Mouse (Mus musculus) ovary, postnatal 36 days (tissue): ENCODE results near the gene Usp45.
A peak's percentile ranks its signal among the peaks of the same experiment; 100 is the strongest.
"Not testable (repeated sequence)": the region's sequence is repeated elsewhere in the genome, so short reads cannot be mapped to it uniquely, and the experiment has no call there.

Experiments used
- DNase-seq: peaks from one replicate; pipeline ENCODE4 v3.0.0; 2022; ENCODE audit warnings: low spot score, mixed read lengths

Gene Usp45

GRCm38 (mm10) chr4:21766863-21767304 is at the start of gene Usp45, which contains the start of gene Tstd3:
TSS of gene Usp45 (plus strand) at chr4:21767156.
TSS of gene Tstd3 (minus strand) at chr4:21767212.
- peak; percentile 71 for DNase-seq

GRCm38 (mm10) chr4:21722752-21723334 is 44.1 kb upstream of the Usp45 start:
- no peak for DNase-seq

GRCm38 (mm10) chr4:21726912-21727614 is 39.9 kb upstream of the Usp45 start:
- no peak for DNase-seq

GRCm38 (mm10) chr4:21727615-21728165 is 39.3 kb upstream of the Usp45 start, which contains the start of gene Ccnc:
TSS of gene Ccnc (plus strand) at chr4:21727701.
- peak; percentile 91 for DNase-seq

- no peak for DNase-seq
These were observed 27.8 kb upstream of the Usp45 start for GRCm38 (mm10) chr4:21739169-21739568.

GRCm38 (mm10) chr4:21744142-21744541 is 22.8 kb upstream of the Usp45 start:
- DNase-seq: not testable (repeated sequence)

GRCm38 (mm10) chr4:21745723-21746122 is 21.2 kb upstream of the Usp45 start:
- DNase-seq: no peak

GRCm38 (mm10) chr4:21755123-21755789 is 11.7 kb upstream of the Usp45 start:
- no peak for DNase-seq

GRCm38 (mm10) chr4:21758860-21759259 is 8.1 kb upstream of the Usp45 start:
- DNase-seq: no peak

GRCm38 (mm10) chr4:21761416-21762160 is 5.4 kb upstream of the Usp45 start:
- no peak for DNase-seq

- no peak for DNase-seq
These were observed 3.1 kb upstream of the Usp45 start for GRCm38 (mm10) chr4:21763827-21764226.

- DNase-seq: no peak
These were observed 639 bp upstream of the Usp45 start for GRCm38 (mm10) chr4:21766171-21766862.

GRCm38 (mm10) chr4:21771064-21771463 is 4.1 kb downstream of the Usp45 start:
- DNase-seq: no peak

- DNase-seq: no peak
These were observed 5.3 kb downstream of the Usp45 start for GRCm38 (mm10) chr4:21772306-21772705.

GRCm38 (mm10) chr4:21776091-21776945 is 9.4 kb downstream of the Usp45 start:
- DNase-seq: peak; percentile 91

GRCm38 (mm10) chr4:21776946-21777265 is 9.9 kb downstream of the Usp45 start:
- no peak for DNase-seq

GRCm38 (mm10) chr4:21780816-21781726 is 14.1 kb downstream of the Usp45 start:
- DNase-seq: no peak

- DNase-seq: no peak
These were observed 19.3 kb downstream of the Usp45 start for GRCm38 (mm10) chr4:21786268-21786667.

- no peak for DNase-seq
These were observed 21.9 kb downstream of the Usp45 start for GRCm38 (mm10) chr4:21788903-21789302.
